Mouse (Mus musculus) forebrain, embryonic 12.5 days (tissue): ENCODE measurements around the gene Taf10. TPM values are rescaled to one million over a fixed set of nuclear protein-coding genes. Genes with fewer than 3 reads are reported as not detected.
"Not testable (repeated sequence)": the region's sequence is repeated elsewhere in the genome, so short reads cannot be mapped to it uniquely, and the experiment has no call there.

Source experiments
- ATAC-seq: fragments of 200-750 bp; cut with Nextera tagmentation; 2 replicates; pipeline ENCODE4 v1.8.0; 2017; ENCODE audit warnings: moderate TSS enrichment; ENCODE audit not compliant: low FRiP score
- H3K27ac ChIP-seq: fragments of 300-500 bp; sonication (generic); 2 replicates; pipeline ENCODE4 v1.5.1; 2016; ENCODE audit warnings: mild to moderate bottlenecking
- H3K27me3 ChIP-seq: fragments of 300-500 bp; sonication (generic); 2 replicates; pipeline ENCODE4 v1.6.1; 2016; ENCODE audit warnings: mild to moderate bottlenecking
- H3K36me3 ChIP-seq: fragments of 300-500 bp; sonication (generic); replicated peaks from 2 replicates; pipeline ENCODE4 v1.6.1; 2016; ENCODE audit warnings: mild to moderate bottlenecking
- H3K4me1 ChIP-seq: fragments of 300-500 bp; sonication (generic); 2 replicates; pipeline ENCODE4 v1.6.1; 2016
- H3K4me2 ChIP-seq: fragments of 300-500 bp; sonication (generic); 2 replicates; pipeline ENCODE4 v1.6.1; 2016; ENCODE audit warnings: mild to moderate bottlenecking, moderate library complexity
- H3K4me3 ChIP-seq: fragments of 300-500 bp; sonication (generic); replicated peaks from 2 replicates; pipeline ENCODE4 v1.5.1; 2016; ENCODE audit warnings: mild to moderate bottlenecking
- H3K9ac ChIP-seq: fragments of 300-500 bp; sonication (generic); 2 replicates; pipeline ENCODE4 v1.6.1; 2016; ENCODE audit warnings: mild to moderate bottlenecking
- H3K9me3 ChIP-seq: fragments of 300-500 bp; sonication (generic); 2 replicates; pipeline ENCODE4 v1.6.1; 2016
- WGBS: fragments of 180-500 bp; shearing (Covaris S2); methylation state at CpG from one replicate; pipeline ENCODE4 v1.1.7; 2016; 5-methylcytosine and 5-hydroxymethylcytosine counted together
- polyA plus RNA-seq: library from polyadenylated mRNA; unstranded; fragments of >200 nt; fragmentation: Nextera tagmentation; extraction: Ambion mirVana; gene quantifications from 2 replicates; pipeline ENCODE4 v1.2.1, GENCODE M21; 2016

Taf10 gene
- polyA plus RNA-seq, 1 experiment from 2014 or later: 170 TPM

DNA sequence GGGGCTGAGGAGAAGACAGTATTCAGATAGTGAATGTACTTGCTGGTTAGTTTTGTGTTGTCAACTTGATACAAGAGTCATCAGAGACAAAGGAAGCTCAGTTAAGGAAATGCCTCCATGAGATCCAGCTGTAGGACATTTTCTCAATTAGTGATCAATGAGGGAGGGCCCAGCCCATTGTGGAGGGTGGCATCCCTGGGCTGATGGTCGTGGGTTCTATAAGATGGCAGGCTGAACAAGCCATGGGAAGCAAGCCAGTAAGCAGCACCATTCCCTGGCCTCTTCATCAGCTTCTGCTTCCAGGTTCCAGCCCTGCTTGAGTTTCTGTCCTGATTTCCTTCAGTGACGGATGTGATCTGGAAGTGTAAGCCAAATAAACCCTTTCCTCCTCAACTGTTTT, 3.6 kb upstream of the Taf10 start:
- H3K4me1 ChIP-seq: peaks cover 28% of the 10 kb centered on the region
- no peaks in the 10 kb centered on the region for H3K9me3 ChIP-seq
- no peak overlapping the region for H3K9ac ChIP-seq
- ATAC-seq: no peak
- no peak overlapping the region for H3K4me2 ChIP-seq
- H3K4me3 ChIP-seq: no peak overlapping the region
- H3K36me3 ChIP-seq: peaks cover 26% of the 10 kb centered on the region
- 83% methylated on average over 2 of the region's 2 CpGs for WGBS
- H3K27me3 ChIP-seq: no peaks in the 10 kb centered on the region
- H3K27ac ChIP-seq: no peak overlapping the region

- Histone ChIP-seq H3K9ac (peak overlapping the region; percentile 92), H3K27ac (0 out of 2 replicates have a peak overlapping the region, but pooled peaks have one; percentile 78), H3K36me3 (peaks cover 50% of the 10 kb centered on the region), H3K4me1 (peaks cover 19% of the 10 kb centered on the region), H3K4me2 (peak overlapping the region; percentile 92), H3K4me3 (peak overlapping the region; percentile 93)
- 38% methylated on average over 20 of the region's 20 CpGs for whole genome bisulfite sequencing
- H3K27me3 ChIP-seq, H3K9me3 ChIP-seq: not testable (repeated sequence)
- ATAC-seq: peak; percentile 27; the same call in 1 of the 2 replicates
Observed at GRCm38 (mm10) chr7:105743246-105743925, 775 bp downstream of the Taf10 start.

- Histone ChIP-seq H3K36me3 (peaks cover 47% of the 10 kb centered on the region), H3K4me3 (peak overlapping the region; percentile 93), H3K4me1 (peaks cover 24% of the 10 kb centered on the region), H3K4me2 (peak overlapping the region; percentile 92)
- not testable (repeated sequence) for H3K9ac ChIP-seq, ATAC-seq, H3K9me3 ChIP-seq, H3K27me3 ChIP-seq, H3K27ac ChIP-seq
- WGBS: 87% methylated on average over 7 of the region's 7 CpGs
Observed at GRCm38 (mm10) chr7:105742539-105743215, 1.5 kb downstream of the Taf10 start.

- Histone ChIP-seq H3K4me3 (no peak overlapping the region), H3K4me2 (no peak overlapping the region), H3K36me3 (peaks cover 47% of the 10 kb centered on the region), H3K9me3 (no peaks in the 10 kb centered on the region), H3K9ac (no peak overlapping the region), H3K27ac (no peak overlapping the region), H3K27me3 (no peaks in the 10 kb centered on the region), H3K4me1 (peaks cover 29% of the 10 kb centered on the region)
- no peak for ATAC-seq
- WGBS: 93% methylated on average over 9 of the region's 9 CpGs
Observed at GRCm38 (mm10) chr7:105741978-105742377, 2.2 kb downstream of the Taf10 start.

GRCm38 (mm10) chr7:105740851-105741250, 3.3 kb downstream of the Taf10 start:
- no peak overlapping the region for H3K9ac ChIP-seq
- no peaks in the 10 kb centered on the region for H3K27me3 ChIP-seq
- H3K36me3 ChIP-seq: peaks cover 38% of the 10 kb centered on the region
- H3K4me2 ChIP-seq: no peak overlapping the region
- no peak for ATAC-seq
- WGBS: 87% methylated on average over 6 of the region's 6 CpGs
- H3K4me3 ChIP-seq: no peak overlapping the region
- peaks cover 29% of the 10 kb centered on the region for H3K4me1 ChIP-seq
- H3K9me3 ChIP-seq: no peaks in the 10 kb centered on the region
- no peak overlapping the region for H3K27ac ChIP-seq

GRCm38 (mm10) chr7:105740089-105740795, 3.9 kb downstream of the Taf10 start:
- no peaks in the 10 kb centered on the region for H3K27me3 ChIP-seq
- no peaks in the 10 kb centered on the region for H3K9me3 ChIP-seq
- H3K4me3 ChIP-seq: no peak overlapping the region
- H3K36me3 ChIP-seq: peaks cover 38% of the 10 kb centered on the region
- WGBS: 82% methylated on average over 13 of the region's 13 CpGs
- no peak overlapping the region for H3K27ac ChIP-seq
- ATAC-seq: no peak
- H3K9ac ChIP-seq: no peak overlapping the region
- no peak overlapping the region for H3K4me2 ChIP-seq
- peaks cover 35% of the 10 kb centered on the region for H3K4me1 ChIP-seq

- ATAC-seq: no peak
- H3K36me3 ChIP-seq: peaks cover 47% of the 10 kb centered on the region
- peaks cover 34% of the 10 kb centered on the region for H3K4me1 ChIP-seq
- H3K4me2 ChIP-seq: no peak overlapping the region
- no peak overlapping the region for H3K4me3 ChIP-seq
- WGBS: 40% methylated on average over 3 of the region's 3 CpGs
- H3K9ac ChIP-seq: no peak overlapping the region
- no peaks in the 10 kb centered on the region for H3K27me3 ChIP-seq
- no peak overlapping the region for H3K27ac ChIP-seq
- no peaks in the 10 kb centered on the region for H3K9me3 ChIP-seq
Observed at GRCm38 (mm10) chr7:105738948-105739347, 5.2 kb downstream of the Taf10 start.

GRCm38 (mm10) chr7:105738286-105738685, 5.9 kb downstream of the Taf10 start:
- H3K4me3 ChIP-seq: no peak overlapping the region
- H3K27me3 ChIP-seq: no peaks in the 10 kb centered on the region
- peaks cover 54% of the 10 kb centered on the region for H3K36me3 ChIP-seq
- H3K27ac ChIP-seq: no peak overlapping the region
- no peaks in the 10 kb centered on the region for H3K9me3 ChIP-seq
- ATAC-seq: no peak
- no peak overlapping the region for H3K9ac ChIP-seq
- peaks cover 30% of the 10 kb centered on the region for H3K4me1 ChIP-seq
- 91% methylated on average over 2 of the region's 2 CpGs for WGBS
- peak overlapping the region; percentile 86 for H3K4me2 ChIP-seq

GRCm38 (mm10) chr7:105737648-105738047, 6.5 kb downstream of the Taf10 start:
- Histone ChIP-seq H3K27me3 (no peaks in the 10 kb centered on the region), H3K4me1 (peaks cover 25% of the 10 kb centered on the region), H3K4me2 (peak overlapping the region; percentile 86), H3K9me3 (no peaks in the 10 kb centered on the region), H3K27ac (no peak overlapping the region), H3K36me3 (peaks cover 55% of the 10 kb centered on the region), H3K4me3 (peak overlapping the region; percentile 78), H3K9ac (peak overlapping the region; percentile 86)
- ATAC-seq: no peak
- WGBS: 45% methylated on average over 3 of the region's 3 CpGs

- Histone ChIP-seq H3K36me3 (peaks cover 55% of the 10 kb centered on the region), H3K4me3 (peak within 1 kb of the TSS; percentile 78), H3K4me1 (peaks cover 25% of the 10 kb centered on the region), H3K9me3 (no peaks in the 10 kb centered on the region), H3K27ac (peak within 1 kb of the TSS; percentile 82), H3K4me2 (peak within 1 kb of the TSS; percentile 86), H3K9ac (peak within 1 kb of the TSS; percentile 86), H3K27me3 (no peaks in the 10 kb centered on the region)
- WGBS: under 1% methylated on average over 30 of the region's 30 CpGs
- ATAC-seq: no peak; the same call in 1 of the 2 replicates
Observed at GRCm38 (mm10) chr7:105736911-105737521, 7.1 kb downstream of the Taf10 start, which contains the start of gene Rrp8. TSS of gene Rrp8 (minus strand) at chr7:105737385.

DNA sequence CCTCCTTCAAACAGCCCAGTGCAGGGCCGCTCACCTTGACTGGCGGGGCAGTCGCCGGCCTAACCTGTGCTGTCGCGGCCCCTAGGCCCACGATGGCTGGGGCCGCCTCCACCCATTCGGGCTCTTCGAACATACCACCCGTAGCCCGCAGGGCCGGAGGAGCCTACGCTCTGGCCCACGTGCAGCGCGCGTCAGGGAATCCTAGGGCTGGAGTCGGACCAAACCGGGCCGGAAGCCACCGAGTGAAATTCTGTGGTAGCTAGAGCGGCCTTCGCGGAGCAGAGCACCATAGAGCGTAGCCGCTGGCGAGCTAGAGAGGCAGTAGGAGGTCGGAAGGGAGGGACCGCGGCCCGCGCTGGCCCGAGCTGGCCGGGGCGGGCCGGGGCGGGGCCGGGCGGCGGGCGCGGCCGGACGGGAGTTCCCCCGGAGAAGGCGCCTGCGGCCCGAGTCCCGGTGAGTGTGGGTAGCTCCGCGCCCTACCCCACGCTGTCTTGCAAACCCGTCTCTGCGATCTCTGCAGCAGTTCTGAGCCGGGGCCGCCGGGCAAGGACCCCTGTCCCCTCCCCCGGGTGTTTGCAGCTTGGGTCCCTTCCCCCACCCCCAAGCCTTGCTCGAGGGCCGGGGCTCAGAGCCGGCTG, 7.8 kb downstream of the Taf10 start, which contains the start of gene Ilk:
Ilk (plus strand) TSS at position 329 of the 638 bp plus-strand sequence.
- Histone ChIP-seq H3K4me3 (peak within 1 kb of the TSS; percentile 78), H3K9me3 (no peaks in the 10 kb centered on the region), H3K36me3 (peaks cover 54% of the 10 kb centered on the region), H3K4me1 (peaks cover 25% of the 10 kb centered on the region), H3K27me3 (no peaks in the 10 kb centered on the region), H3K9ac (peak within 1 kb of the TSS; percentile 86), H3K4me2 (peak within 1 kb of the TSS; percentile 86), H3K27ac (peak within 1 kb of the TSS; percentile 82)
- ATAC-seq: peak; percentile 97
- under 1% methylated on average over 44 of the region's 62 CpGs for WGBS
